Mouse (Mus musculus): ENCODE data around the gene Zfp239. TPM values are rescaled to one million over a fixed set of nuclear protein-coding genes. Genes with fewer than 3 reads are reported as not detected.

Gene Zfp239
- polyA plus RNA-seq, 1 experiment from 2014 or later: 10.7 TPM

DNA sequence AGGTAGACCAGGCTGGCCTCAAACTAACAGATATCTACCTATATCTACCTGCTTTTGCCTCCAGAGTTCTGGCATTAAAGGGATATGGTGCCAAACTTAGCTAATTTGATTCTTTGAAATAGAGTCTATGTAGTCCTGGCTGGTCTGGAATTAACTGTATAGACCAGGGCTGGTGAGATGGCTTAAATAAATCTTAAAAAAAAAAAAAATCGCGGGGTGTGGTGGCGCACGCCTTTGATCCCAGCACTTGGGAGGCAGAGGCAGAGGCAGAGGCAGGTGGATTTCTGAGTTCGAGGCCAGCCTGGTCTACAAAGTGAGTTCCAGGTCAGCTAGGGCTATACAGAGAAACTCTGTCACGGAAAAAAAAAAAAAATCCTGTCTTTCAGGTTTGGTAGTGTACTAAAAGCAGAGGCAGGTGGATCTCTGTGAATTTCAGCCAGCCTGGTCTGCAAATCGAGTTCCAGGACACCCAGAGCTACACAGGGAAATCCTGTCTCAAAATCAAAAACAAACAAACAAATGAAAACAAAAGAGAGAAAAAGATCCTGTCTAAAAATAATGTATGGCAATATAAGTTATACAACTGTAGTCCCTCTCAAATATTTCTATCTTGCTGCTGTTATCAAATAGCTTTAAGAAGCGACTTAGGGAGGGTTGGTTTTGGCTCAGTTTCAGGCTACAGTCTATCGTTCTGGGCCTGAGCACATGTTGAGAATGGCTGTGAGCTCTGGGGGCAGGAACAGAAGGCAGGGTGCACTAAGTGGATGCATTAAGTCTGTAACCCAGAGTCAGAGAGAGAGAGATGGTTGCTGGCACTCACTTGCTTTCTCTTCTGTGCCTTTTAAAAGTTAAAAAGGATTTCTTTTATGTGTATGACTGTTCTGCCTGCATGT, 39.9 kb downstream of the Zfp239 start:
- Histone ChIP-seq H3K36me3 (no peaks in the 10 kb centered on the region), H3K27ac (no peak overlapping the region), H3K9ac (replicated peaks) (no peak overlapping the region), H3K27me3 (no peaks in the 10 kb centered on the region), H3K4me3 (replicated peaks) (no peak overlapping the region), H3K4me1 (replicated peaks) (peaks cover 8% of the 10 kb centered on the region; the same call in 1 of the 2 replicates), H3K9me3 (no peaks in the 10 kb centered on the region), H3K4me2 (replicated peaks) (no peak overlapping the region)
- 74% methylated on average over 9 of the region's 9 CpGs for WGBS
- ATAC-seq: no peak

DNA sequence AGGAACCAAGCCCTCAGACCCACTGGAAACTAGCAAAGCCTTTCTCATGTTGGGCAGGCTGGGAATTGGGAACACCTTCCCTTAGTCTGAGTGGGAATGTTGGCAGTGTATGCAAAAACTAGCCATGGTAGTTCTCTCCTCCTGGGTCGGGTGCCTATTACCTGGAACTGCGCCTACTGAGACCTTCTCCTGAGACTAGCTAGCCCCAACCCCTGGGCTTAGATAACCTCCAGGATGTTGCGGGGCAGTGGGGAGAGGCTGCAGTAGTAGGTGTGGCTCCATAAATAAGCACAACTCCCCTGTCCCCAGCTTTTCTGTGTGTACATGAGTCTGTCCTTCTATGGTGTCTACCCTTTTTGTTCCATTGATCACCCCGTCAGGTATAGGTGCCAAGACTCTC, 40.7 kb downstream of the Zfp239 start:
- H3K27ac ChIP-seq: no peak overlapping the region
- WGBS: 83% methylated on average over 4 of the region's 4 CpGs
- H3K4me2 ChIP-seq (replicated peaks): no peak overlapping the region
- no peaks in the 10 kb centered on the region for H3K9me3 ChIP-seq
- no peak overlapping the region for H3K4me3 ChIP-seq (replicated peaks)
- ATAC-seq: no peak
- no peaks in the 10 kb centered on the region for H3K36me3 ChIP-seq
- peaks cover 8% of the 10 kb centered on the region; the same call in 1 of the 2 replicates for H3K4me1 ChIP-seq (replicated peaks)
- H3K9ac ChIP-seq (replicated peaks): no peak overlapping the region
- no peaks in the 10 kb centered on the region for H3K27me3 ChIP-seq

DNA sequence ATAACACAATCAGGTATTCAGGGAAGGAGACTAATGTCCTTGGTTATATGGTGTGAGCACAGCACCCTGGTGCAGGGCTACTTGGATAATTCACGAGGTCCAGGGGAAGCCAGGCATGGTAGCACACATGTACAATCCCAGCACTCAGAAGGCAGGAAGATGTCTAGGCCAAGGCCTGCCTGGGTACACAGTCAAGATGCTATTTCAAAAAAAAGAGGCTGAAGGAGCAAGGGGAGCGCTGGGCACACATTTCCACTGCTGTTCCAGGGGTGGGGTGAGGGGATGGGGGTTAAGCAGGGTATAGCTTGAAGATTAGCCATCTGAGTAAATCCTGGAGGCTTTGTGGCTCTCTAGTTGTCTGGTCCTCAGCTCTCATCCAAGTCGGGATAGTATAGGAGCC, 41.9 kb downstream of the Zfp239 start:
- Histone ChIP-seq H3K4me1 (replicated peaks) (peaks cover 20% of the 10 kb centered on the region), H3K36me3 (no peaks in the 10 kb centered on the region), H3K4me2 (replicated peaks) (no peak overlapping the region), H3K27ac (no peak overlapping the region), H3K27me3 (no peaks in the 10 kb centered on the region), H3K4me3 (replicated peaks) (no peak overlapping the region), H3K9ac (replicated peaks) (no peak overlapping the region), H3K9me3 (no peaks in the 10 kb centered on the region)
- 69% methylated on average over 3 of the region's 3 CpGs for WGBS
- no peak for ATAC-seq

DNA sequence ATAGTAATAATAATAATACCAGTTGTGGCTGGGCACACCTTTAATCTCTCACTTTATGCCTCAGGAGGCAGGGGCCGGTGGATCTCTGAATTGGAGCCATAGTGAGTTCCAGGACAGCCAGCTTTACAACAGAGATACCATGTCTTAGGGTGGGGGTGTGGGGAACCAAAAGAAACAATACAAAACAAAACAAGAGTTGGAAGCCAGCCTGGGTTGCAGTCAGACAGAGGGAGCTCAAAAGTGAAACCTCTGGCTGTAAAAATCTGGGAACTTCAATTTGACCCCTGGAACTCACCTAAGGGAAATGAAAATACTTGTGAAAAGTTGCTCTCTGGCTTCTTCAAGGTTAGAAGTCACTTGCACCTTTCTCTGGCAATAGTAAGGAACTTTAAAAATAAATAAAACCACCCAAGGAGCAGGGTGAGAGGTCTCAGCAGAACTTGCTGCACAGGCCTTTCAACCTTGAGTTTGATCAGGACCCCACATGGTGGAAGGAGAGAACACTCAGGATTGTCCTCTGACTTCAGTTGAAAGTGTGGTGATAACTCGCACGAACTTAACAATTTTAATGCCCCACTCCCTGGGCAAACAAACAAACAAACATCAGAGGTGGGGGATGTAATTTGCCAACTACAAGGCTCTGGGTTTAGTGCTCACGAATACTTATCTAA, 43.5 kb downstream of the Zfp239 start:
- H3K36me3 ChIP-seq: no peaks in the 10 kb centered on the region
- no peaks in the 10 kb centered on the region for H3K27me3 ChIP-seq
- H3K9me3 ChIP-seq: no peaks in the 10 kb centered on the region
- H3K9ac ChIP-seq (replicated peaks): 0 out of 2 replicates have a peak overlapping the region, but pooled peaks have one; percentile 68
- peak overlapping the region; percentile 61 for H3K4me2 ChIP-seq (replicated peaks)
- no peak overlapping the region for H3K27ac ChIP-seq
- ATAC-seq: no peak
- H3K4me3 ChIP-seq (replicated peaks): peak overlapping the region; percentile 99
- WGBS: 28% methylated on average over 4 of the region's 4 CpGs
- H3K4me1 ChIP-seq (replicated peaks): peaks cover 32% of the 10 kb centered on the region

DNA sequence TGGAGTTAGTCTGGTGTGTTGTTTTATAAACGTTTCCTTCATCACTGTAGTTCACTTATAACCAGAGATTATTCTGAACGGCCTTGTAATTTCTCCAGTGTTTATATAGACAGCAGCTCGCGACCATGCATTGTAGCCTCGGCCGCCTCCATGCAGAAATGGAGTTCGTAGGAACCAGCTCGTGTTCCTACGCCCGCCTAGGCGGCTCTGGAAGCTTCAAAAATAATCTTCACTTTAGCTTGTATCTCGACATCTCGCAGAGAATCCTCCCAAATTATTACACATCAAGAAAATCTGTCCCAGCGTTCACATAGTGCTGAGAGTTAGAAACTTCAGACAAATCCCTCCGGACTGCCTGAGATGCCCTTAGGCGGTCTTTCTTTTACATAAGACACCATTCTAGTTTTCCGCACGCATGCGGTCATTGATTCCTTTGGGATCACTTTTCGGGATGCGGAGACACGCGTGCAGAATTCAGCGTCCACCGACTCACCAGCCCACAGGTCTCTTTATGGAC, 44.2 kb downstream of the Zfp239 start:
- under 1% methylated on average over 25 of the region's 25 CpGs for WGBS
- Histone ChIP-seq H3K27ac (peak overlapping the region; percentile 69), H3K4me2 (replicated peaks) (peak overlapping the region; percentile 61), H3K4me1 (replicated peaks) (peaks cover 32% of the 10 kb centered on the region), H3K9ac (replicated peaks) (peak overlapping the region; percentile 68), H3K9me3 (no peaks in the 10 kb centered on the region), H3K36me3 (no peaks in the 10 kb centered on the region), H3K27me3 (no peaks in the 10 kb centered on the region), H3K4me3 (replicated peaks) (peak overlapping the region; percentile 99)
- peak; percentile 57; the same call in 1 of the 2 replicates for ATAC-seq

DNA sequence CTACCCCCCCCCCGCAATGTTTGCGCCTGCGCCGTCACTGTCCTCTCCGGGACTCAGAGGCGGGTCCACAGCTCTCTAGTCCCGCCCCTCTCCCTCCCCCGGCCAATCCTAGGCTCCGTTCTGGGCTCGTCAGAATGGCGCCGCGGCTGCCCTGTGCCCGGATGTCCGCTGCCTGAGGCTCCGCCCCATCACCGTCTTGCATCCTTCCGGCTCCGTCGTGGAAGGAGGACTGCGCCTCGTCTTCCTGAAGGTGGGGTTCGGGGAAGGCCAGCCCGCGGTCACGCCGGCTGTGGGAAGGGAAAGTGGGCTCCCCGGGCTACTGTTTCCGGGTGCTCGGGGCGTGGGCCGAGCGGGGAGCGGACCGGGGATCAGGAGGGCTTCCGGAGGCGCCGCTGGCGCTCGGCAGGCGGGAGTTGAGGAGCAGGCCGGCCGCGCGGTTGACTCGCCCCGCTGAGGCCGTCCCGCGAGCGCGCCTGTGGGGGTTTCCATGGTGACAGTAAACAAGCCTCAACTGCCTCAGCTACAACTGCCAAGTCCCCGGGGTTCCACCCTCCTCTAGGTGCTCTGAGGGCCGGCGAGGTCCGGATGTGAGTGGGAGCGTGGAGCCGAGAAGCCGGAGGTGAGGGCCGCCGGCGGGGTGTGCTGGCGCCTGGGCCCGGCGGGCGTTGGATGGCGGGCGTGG, 44.8 kb downstream of the Zfp239 start:
- Histone ChIP-seq H3K9ac (replicated peaks) (peak overlapping the region; percentile 94), H3K27ac (peak overlapping the region; percentile 92), H3K27me3 (no peaks in the 10 kb centered on the region), H3K4me2 (replicated peaks) (peak overlapping the region; percentile 95), H3K4me1 (replicated peaks) (peaks cover 32% of the 10 kb centered on the region), H3K4me3 (replicated peaks) (peak overlapping the region; percentile 99), H3K9me3 (no peaks in the 10 kb centered on the region), H3K36me3 (no peaks in the 10 kb centered on the region)
- peak; percentile 98 for ATAC-seq
- under 1% methylated on average over 65 of the region's 68 CpGs for WGBS

DNA sequence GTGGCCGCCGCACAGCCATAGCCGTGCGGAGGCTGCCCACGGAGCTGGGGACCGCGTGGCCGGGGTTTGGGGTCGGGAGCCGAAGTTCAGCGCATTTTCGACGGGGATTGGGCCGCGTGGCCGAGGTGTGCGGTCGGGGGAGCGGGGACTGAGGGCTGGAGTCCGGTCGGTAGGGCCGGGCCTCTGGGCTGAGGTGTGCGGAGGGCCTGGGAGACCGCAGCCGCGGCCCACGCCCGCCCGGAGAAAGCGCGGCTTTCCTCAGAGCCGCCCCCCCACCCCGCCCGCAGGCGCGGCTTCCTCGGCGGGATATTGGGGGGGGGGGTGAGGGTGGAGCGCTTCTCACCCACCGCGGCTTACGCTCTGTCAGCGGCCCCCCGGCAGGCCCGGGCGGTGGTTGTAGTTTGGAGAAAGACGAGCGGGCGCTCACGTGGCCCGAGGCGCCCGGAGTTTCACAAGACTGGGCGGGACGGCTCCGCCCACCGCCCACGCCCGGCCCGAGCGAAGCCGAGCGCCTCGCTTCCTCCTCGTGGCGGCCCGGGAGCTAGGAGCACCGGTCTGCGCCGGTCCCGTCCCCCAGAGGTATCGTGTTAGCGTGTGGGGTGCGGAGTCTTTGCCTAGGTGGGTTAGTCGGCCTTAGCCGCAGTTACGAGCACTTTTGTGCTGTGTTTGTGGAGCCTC, 45.5 kb downstream of the Zfp239 start:
- Histone ChIP-seq H3K4me1 (replicated peaks) (peaks cover 32% of the 10 kb centered on the region), H3K4me2 (replicated peaks) (peak overlapping the region; percentile 95), H3K9ac (replicated peaks) (peak overlapping the region; percentile 94), H3K9me3 (no peaks in the 10 kb centered on the region), H3K27me3 (no peaks in the 10 kb centered on the region), H3K36me3 (no peaks in the 10 kb centered on the region), H3K4me3 (replicated peaks) (peak overlapping the region; percentile 99), H3K27ac (peak overlapping the region; percentile 92)
- under 1% methylated on average over 68 of the region's 77 CpGs for WGBS
- peak; percentile 44 for ATAC-seq

DNA sequence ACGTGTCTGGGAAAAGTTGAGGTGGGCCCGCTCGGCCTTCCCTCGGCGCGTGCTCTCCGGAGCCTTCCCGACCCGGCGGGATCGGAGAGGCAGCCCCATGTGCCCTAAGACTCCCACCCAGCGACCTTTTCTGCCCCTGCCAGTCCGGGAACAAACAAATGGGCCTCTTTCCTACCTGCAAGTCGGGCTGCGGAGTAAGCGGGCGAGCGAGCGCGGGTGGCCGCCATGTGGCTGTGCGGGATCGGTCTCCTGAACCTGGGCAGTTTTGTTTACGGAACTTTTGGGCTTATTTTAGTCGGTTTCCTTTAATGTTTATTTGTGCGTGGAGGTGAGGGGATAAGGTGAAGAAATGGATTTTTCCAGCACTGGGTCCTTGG, 46.1 kb downstream of the Zfp239 start:
- Histone ChIP-seq H3K36me3 (no peaks in the 10 kb centered on the region), H3K9ac (replicated peaks) (peak overlapping the region; percentile 94), H3K4me2 (replicated peaks) (peak overlapping the region; percentile 95), H3K4me3 (replicated peaks) (peak overlapping the region; percentile 99), H3K27me3 (no peaks in the 10 kb centered on the region), H3K9me3 (no peaks in the 10 kb centered on the region), H3K27ac (peak overlapping the region; percentile 92), H3K4me1 (replicated peaks) (peaks cover 32% of the 10 kb centered on the region)
- WGBS: under 1% methylated on average over 26 of the region's 26 CpGs
- ATAC-seq: no peak

DNA sequence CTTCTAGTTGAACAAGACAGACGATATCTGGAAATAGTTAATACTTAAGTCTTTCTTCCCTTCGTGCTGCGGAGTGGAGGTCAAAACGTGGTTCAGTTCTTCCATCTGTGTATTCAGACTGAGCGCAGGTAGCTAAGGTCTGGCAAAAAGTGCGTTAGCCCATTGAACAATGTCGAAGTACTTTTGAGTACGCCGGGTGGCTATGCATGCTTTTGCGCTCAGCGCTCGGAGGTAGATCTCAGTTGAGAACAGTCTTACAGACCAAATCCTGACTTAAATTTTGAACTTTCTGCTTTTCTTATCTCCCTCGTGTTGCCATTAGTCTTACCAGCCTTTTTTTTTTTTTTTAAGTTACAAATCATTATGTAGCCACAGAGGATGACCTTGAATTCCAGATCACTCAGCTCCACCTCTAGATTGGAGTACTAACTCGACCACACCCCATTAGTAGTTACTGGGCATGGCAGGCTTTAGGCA, 46.6 kb downstream of the Zfp239 start:
- Histone ChIP-seq H3K4me2 (replicated peaks) (peak overlapping the region; percentile 95), H3K4me3 (replicated peaks) (peak overlapping the region; percentile 99), H3K27ac (no peak overlapping the region), H3K9ac (replicated peaks) (peak overlapping the region; percentile 94), H3K4me1 (replicated peaks) (peaks cover 32% of the 10 kb centered on the region), H3K27me3 (no peaks in the 10 kb centered on the region), H3K9me3 (no peaks in the 10 kb centered on the region), H3K36me3 (no peaks in the 10 kb centered on the region)
- no peak for ATAC-seq
- WGBS: 2% methylated on average over 14 of the region's 14 CpGs

DNA sequence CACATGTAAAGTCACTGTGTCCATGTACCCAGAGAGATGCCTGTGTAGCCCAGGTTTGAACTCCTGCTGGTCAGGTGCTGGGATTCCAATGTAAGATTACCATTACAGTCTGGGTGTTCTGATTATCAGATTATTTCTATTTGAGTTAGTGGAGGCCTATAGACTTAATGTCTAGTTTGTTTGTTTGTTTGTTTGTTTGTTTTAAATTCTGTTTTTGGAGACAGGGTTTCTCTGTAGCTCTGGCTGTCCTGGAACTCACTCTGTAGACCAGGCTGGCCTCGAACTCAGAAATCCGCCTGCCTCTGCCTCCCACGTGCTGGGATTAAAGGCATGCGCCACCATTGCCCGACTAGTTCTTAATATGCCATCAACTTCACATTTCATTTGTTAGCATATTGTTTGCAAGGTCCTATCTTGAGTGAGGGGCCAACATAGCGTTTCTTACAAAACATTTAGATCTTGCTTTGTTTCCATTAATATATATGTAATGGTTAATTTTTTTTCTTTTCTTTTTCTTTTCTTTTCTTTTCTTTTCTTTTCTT, 48.3 kb downstream of the Zfp239 start:
- no peak overlapping the region for H3K4me2 ChIP-seq (replicated peaks)
- no peak overlapping the region for H3K4me3 ChIP-seq (replicated peaks)
- no peak for ATAC-seq
- 92% methylated on average over 6 of the region's 6 CpGs for WGBS
- H3K9ac ChIP-seq (replicated peaks): no peak overlapping the region
- H3K27me3 ChIP-seq: no peaks in the 10 kb centered on the region
- H3K27ac ChIP-seq: no peak overlapping the region
- H3K9me3 ChIP-seq: no peaks in the 10 kb centered on the region
- no peaks in the 10 kb centered on the region for H3K36me3 ChIP-seq
- H3K4me1 ChIP-seq (replicated peaks): peaks cover 31% of the 10 kb centered on the region

DNA sequence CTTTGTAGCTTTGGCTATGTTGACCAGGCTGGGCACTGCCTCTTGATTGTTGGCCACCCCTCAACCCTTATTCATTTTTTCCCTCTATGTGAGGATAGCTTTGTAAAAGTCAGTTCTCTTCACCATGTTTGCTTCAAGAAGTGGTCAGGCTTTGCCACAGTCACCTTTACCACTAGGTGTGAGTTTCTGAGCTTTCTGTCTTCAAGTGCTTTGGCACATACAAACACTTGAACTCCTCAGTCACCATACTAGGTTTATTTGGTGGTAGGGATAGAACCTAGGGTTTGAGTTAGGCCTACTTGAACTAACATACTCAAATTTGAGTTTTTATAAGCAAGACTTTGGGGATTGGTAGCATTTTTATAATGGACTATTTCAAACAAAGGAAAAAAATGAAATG, 52.6 kb downstream of the Zfp239 start:
- Histone ChIP-seq H3K27ac (no peak overlapping the region), H3K9me3 (no peaks in the 10 kb centered on the region), H3K4me2 (replicated peaks) (no peak overlapping the region), H3K36me3 (no peaks in the 10 kb centered on the region), H3K27me3 (no peaks in the 10 kb centered on the region), H3K4me1 (replicated peaks) (peaks cover 37% of the 10 kb centered on the region), H3K4me3 (replicated peaks) (no peak overlapping the region), H3K9ac (replicated peaks) (no peak overlapping the region)
- no peak for ATAC-seq
